Mouse (Mus musculus) ES-E14 (cell line): Measurements from ENCODE around the gene Lrba.

Experiments
- MAFK ChIP-seq: IDR thresholded peaks from 2 replicates; pipeline ENCODE4 v1.6.1; 2014; ENCODE audit warnings: mild to moderate bottlenecking, low read depth, low read length, inconsistent platforms; ENCODE audit not compliant: insufficient read depth
- ZC3H11A ChIP-seq: IDR thresholded peaks from 2 replicates; pipeline ENCODE4 v1.6.1; 2012; ENCODE audit warnings: low read depth, mild to moderate bottlenecking, inconsistent platforms, low read length, borderline replicate concordance
- ZNF384 ChIP-seq: IDR thresholded peaks from 2 replicates; pipeline ENCODE4 v1.6.1; 2012; ENCODE audit warnings: low read depth, low read length, inconsistent platforms

GRCm38 (mm10) chr3:86294866-86295265 lies 70.4 kb downstream of the Lrba start:
- no peak for TF ChIP-seq ZC3H11A
- TF ChIP-seq MAFK, result no peak
- no peak for TF ChIP-seq ZNF384
